Mouse (Mus musculus): ENCODE results near the gene Gp1bb. TPM values are rescaled to one million over a fixed set of nuclear protein-coding genes. Genes with fewer than 3 reads are reported as not detected.

Gp1bb gene
- total and polyA plus RNA-seq, 2 experiments from 2014 or later, result 2.1 to 3.0 TPM

GRCm38 (mm10) chr16:18582426-18583148 is 39.6 kb downstream of the Gp1bb start:
- WGBS, result 6% methylated on average over 64 of the region's 67 CpGs
- no peak overlapping the region for H3K9ac ChIP-seq (replicated peaks; ENCODE audit: low read depth, low read length)

GRCm38 (mm10) chr16:18581623-18582205 is 40.5 kb downstream of the Gp1bb start:
- H3K4me1 ChIP-seq (ENCODE audit: control insufficient read depth, insufficient read depth), result peaks cover 15% of the 10 kb centered on the region
- no peaks in the 10 kb centered on the region for H3K36me3 ChIP-seq (replicated peaks; ENCODE audit: control insufficient read depth, insufficient read depth, low read length)
- H3K9ac ChIP-seq (replicated peaks; ENCODE audit: low read depth, low read length), result 0 out of 2 replicates have a peak overlapping the region, but pooled peaks have one; percentile 5
- 5% methylated on average over 57 of the region's 66 CpGs for WGBS
- TF ChIP-seq CTCF (IDR thresholded peaks at IDR 0.05; ENCODE audit: low read depth) (no peak), EP300 (IDR thresholded peaks at IDR 0.05; ENCODE audit: low read depth) (no peak)
- ATAC-seq (ENCODE audit: insufficient read depth, low read depth) (no peak), DNase-seq (ENCODE audit: low spot score) (no peak)
- H3K4me2 ChIP-seq (ENCODE audit: low read depth, low read length), result peak overlapping the region; percentile 66
- no peaks in the 10 kb centered on the region for H3K9me3 ChIP-seq (replicated peaks; ENCODE audit: control insufficient read depth, low read length)
- peak overlapping the region; percentile 45 for H3K4me3 ChIP-seq (ENCODE audit: low read depth, low read length)
- H3K27ac ChIP-seq (ENCODE audit: low read depth), result no peak overlapping the region
- H3K27me3 ChIP-seq (ENCODE audit: control insufficient read depth, insufficient read depth, low read length), result peaks cover 87% of the 10 kb centered on the region

More at GRCm38 (mm10) chr16:18582426-18583148, 39.6 kb downstream of the Gp1bb start:
- Histone ChIP-seq H3K9me3 (replicated peaks; ENCODE audit: control insufficient read depth, low read length) (no peaks in the 10 kb centered on the region), H3K27ac (ENCODE audit: low read depth) (no peak overlapping the region), H3K36me3 (replicated peaks; ENCODE audit: control insufficient read depth, insufficient read depth, low read length) (no peaks in the 10 kb centered on the region), H3K4me1 (ENCODE audit: control insufficient read depth, insufficient read depth) (peaks cover 15% of the 10 kb centered on the region), H3K27me3 (ENCODE audit: control insufficient read depth, insufficient read depth, low read length) (peaks cover 95% of the 10 kb centered on the region), H3K4me3 (ENCODE audit: low read depth, low read length) (peak overlapping the region; percentile 45), H3K4me2 (ENCODE audit: low read depth, low read length) (peak overlapping the region; percentile 66)
- no peak for DNase-seq (ENCODE audit: low spot score)
- no peak for ATAC-seq (ENCODE audit: insufficient read depth, low read depth)
- no peak for TF ChIP-seq EP300 (IDR thresholded peaks at IDR 0.05; ENCODE audit: low read depth)
- no peak for TF ChIP-seq CTCF (IDR thresholded peaks at IDR 0.05; ENCODE audit: low read depth)

GRCm38 (mm10) chr16:18581050-18581622 is 41.1 kb downstream of the Gp1bb start:
- DNase-seq (ENCODE audit: low spot score) (no peak), ATAC-seq (ENCODE audit: insufficient read depth, low read depth) (no peak)
- H3K9me3 ChIP-seq (replicated peaks; ENCODE audit: control insufficient read depth, low read length), result no peaks in the 10 kb centered on the region
- H3K4me2 ChIP-seq (ENCODE audit: low read depth, low read length), result peak overlapping the region; percentile 66
- H3K27ac ChIP-seq (ENCODE audit: low read depth), result no peak overlapping the region
- H3K36me3 ChIP-seq (replicated peaks; ENCODE audit: control insufficient read depth, insufficient read depth, low read length), result no peaks in the 10 kb centered on the region
- H3K4me3 ChIP-seq (ENCODE audit: low read depth, low read length), result peak overlapping the region; percentile 45
- H3K4me1 ChIP-seq (ENCODE audit: control insufficient read depth, insufficient read depth), result peaks cover 11% of the 10 kb centered on the region; the same call in 1 of the 2 replicates
- 25% methylated on average over 21 of the region's 21 CpGs for WGBS
- peaks cover 81% of the 10 kb centered on the region for H3K27me3 ChIP-seq (ENCODE audit: control insufficient read depth, insufficient read depth, low read length)
- TF ChIP-seq CTCF (IDR thresholded peaks at IDR 0.05; ENCODE audit: low read depth) (no peak), EP300 (IDR thresholded peaks at IDR 0.05; ENCODE audit: low read depth) (no peak)
- 0 out of 2 replicates have a peak overlapping the region, but pooled peaks have one; percentile 5 for H3K9ac ChIP-seq (replicated peaks; ENCODE audit: low read depth, low read length)

GRCm38 (mm10) chr16:18580389-18580788 is 41.8 kb downstream of the Gp1bb start:
- Histone ChIP-seq H3K9me3 (replicated peaks; ENCODE audit: control insufficient read depth, low read length) (no peaks in the 10 kb centered on the region), H3K4me3 (ENCODE audit: low read depth, low read length) (no peak overlapping the region), H3K4me1 (ENCODE audit: control insufficient read depth, insufficient read depth) (peaks cover 11% of the 10 kb centered on the region; the same call in 1 of the 2 replicates), H3K9ac (replicated peaks; ENCODE audit: low read depth, low read length) (no peak overlapping the region), H3K4me2 (ENCODE audit: low read depth, low read length) (no peak overlapping the region), H3K27me3 (ENCODE audit: control insufficient read depth, insufficient read depth, low read length) (peaks cover 74% of the 10 kb centered on the region), H3K27ac (ENCODE audit: low read depth) (no peak overlapping the region), H3K36me3 (replicated peaks; ENCODE audit: control insufficient read depth, insufficient read depth, low read length) (no peaks in the 10 kb centered on the region)
- WGBS, result 20% methylated on average over 2 of the region's 2 CpGs
- ATAC-seq (ENCODE audit: insufficient read depth, low read depth), result no peak
- DNase-seq (ENCODE audit: low spot score), result no peak
- peak; percentile 42 for TF ChIP-seq CTCF (IDR thresholded peaks at IDR 0.05; ENCODE audit: low read depth)
- no peak for TF ChIP-seq EP300 (IDR thresholded peaks at IDR 0.05; ENCODE audit: low read depth)

- DNase-seq (ENCODE audit: low spot score), result no peak
- Histone ChIP-seq H3K9ac (replicated peaks; ENCODE audit: low read depth, low read length) (no peak overlapping the region), H3K4me1 (ENCODE audit: control insufficient read depth, insufficient read depth) (peaks cover 11% of the 10 kb centered on the region; the same call in 1 of the 2 replicates), H3K4me2 (ENCODE audit: low read depth, low read length) (no peak overlapping the region), H3K27ac (ENCODE audit: low read depth) (no peak overlapping the region), H3K36me3 (replicated peaks; ENCODE audit: control insufficient read depth, insufficient read depth, low read length) (no peaks in the 10 kb centered on the region), H3K9me3 (replicated peaks; ENCODE audit: control insufficient read depth, low read length) (no peaks in the 10 kb centered on the region), H3K4me3 (ENCODE audit: low read depth, low read length) (no peak overlapping the region), H3K27me3 (ENCODE audit: control insufficient read depth, insufficient read depth, low read length) (peaks cover 47% of the 10 kb centered on the region)
- ATAC-seq (ENCODE audit: insufficient read depth, low read depth), result no peak
- WGBS, result 44% methylated on average over 5 of the region's 5 CpGs
- TF ChIP-seq CTCF (IDR thresholded peaks at IDR 0.05; ENCODE audit: low read depth) (no peak), EP300 (IDR thresholded peaks at IDR 0.05; ENCODE audit: low read depth) (no peak)
Measured at GRCm38 (mm10) chr16:18577599-18578160, 44.5 kb downstream of the Gp1bb start.

Measured in heart, postnatal 0 days (tissue).